Mouse (Mus musculus) liver, postnatal 0 days (tissue): ENCODE data around the gene Chat. TPM values are rescaled to one million over a fixed set of nuclear protein-coding genes. Genes with fewer than 3 reads are reported as not detected.

ENCODE experiments used
- ATAC-seq: fragments of 200-750 bp; cut with Nextera tagmentation; 2 replicates; pipeline ENCODE4 v1.8.0; 2017; ENCODE audit warnings: mild to moderate bottlenecking, moderate library complexity
- DNase-seq: peaks from one replicate; pipeline ENCODE4 v3.0.0-alpha.2; 2016
- H3K27ac ChIP-seq: fragments of 300-500 bp; sonication (generic); 2 replicates; pipeline ENCODE4 v1.5.1; 2014; ENCODE audit warnings: antibody characterized with exemption, moderate library complexity, mild to moderate bottlenecking, low read depth
- H3K27me3 ChIP-seq: fragments of 300-500 bp; sonication (generic); 2 replicates; pipeline ENCODE4 v1.6.1; 2014; ENCODE audit warnings: low read length, control low read depth, mixed read lengths; ENCODE audit not compliant: insufficient read depth
- H3K36me3 ChIP-seq: fragments of 300-500 bp; sonication (generic); replicated peaks from 2 replicates; pipeline ENCODE4 v1.6.1; 2014; ENCODE audit warnings: mild to moderate bottlenecking, control low read depth, low read length, moderate library complexity, mixed read lengths; ENCODE audit not compliant: insufficient read depth
- H3K4me1 ChIP-seq: fragments of 300-500 bp; sonication (generic); 2 replicates; pipeline ENCODE4 v1.6.1; 2014; ENCODE audit warnings: antibody characterized with exemption, mild to moderate bottlenecking, control low read depth; ENCODE audit not compliant: insufficient read depth
- H3K4me2 ChIP-seq: fragments of 300-500 bp; sonication (generic); 2 replicates; pipeline ENCODE4 v1.6.1; 2014; ENCODE audit warnings: low read depth, mild to moderate bottlenecking, low read length, moderate library complexity, mixed read lengths
- H3K4me3 ChIP-seq: fragments of 300-500 bp; sonication (generic); 2 replicates; pipeline ENCODE4 v1.5.1; 2014; ENCODE audit warnings: low read depth, low read length
- H3K9ac ChIP-seq: fragments of 300-500 bp; sonication (generic); replicated peaks from 2 replicates; pipeline ENCODE4 v1.6.1; 2014; ENCODE audit warnings: mild to moderate bottlenecking, moderate library complexity
- H3K9me3 ChIP-seq: fragments of 300-500 bp; sonication (generic); 2 replicates; pipeline ENCODE4 v1.6.1; 2016; ENCODE audit warnings: mild to moderate bottlenecking, control low read depth, low read length, mixed read lengths
- CTCF ChIP-seq: sonication (generic); IDR thresholded peaks from 2 replicates; pipeline ENCODE4 v1.5.1; 2016; ENCODE audit warnings: antibody characterized with exemption, low read depth
- EP300 ChIP-seq: IDR thresholded peaks from 2 replicates; pipeline ENCODE4 v1.6.1; 2016; ENCODE audit warnings: antibody characterized with exemption, low read depth, mild to moderate bottlenecking
- WGBS: fragments of 180-500 bp; shearing (Covaris S2); extraction: QIAGEN DNeasy Blood & Tissue Kit; methylation state at CpG from one replicate; pipeline ENCODE4 v1.1.7; 2014; ENCODE audit not compliant: insufficient replicate concordance; 5-methylcytosine and 5-hydroxymethylcytosine counted together
- polyA plus RNA-seq: library from polyadenylated mRNA; unstranded; fragments of >200 nt; fragmentation: Nextera tagmentation; extraction: Ambion mirVana; gene quantifications from 2 replicates; pipeline ENCODE4 v1.2.1, GENCODE M21; 2015

Gene Chat
- polyA plus RNA-seq, 1 experiment from 2014 or later: not detected

DNA sequence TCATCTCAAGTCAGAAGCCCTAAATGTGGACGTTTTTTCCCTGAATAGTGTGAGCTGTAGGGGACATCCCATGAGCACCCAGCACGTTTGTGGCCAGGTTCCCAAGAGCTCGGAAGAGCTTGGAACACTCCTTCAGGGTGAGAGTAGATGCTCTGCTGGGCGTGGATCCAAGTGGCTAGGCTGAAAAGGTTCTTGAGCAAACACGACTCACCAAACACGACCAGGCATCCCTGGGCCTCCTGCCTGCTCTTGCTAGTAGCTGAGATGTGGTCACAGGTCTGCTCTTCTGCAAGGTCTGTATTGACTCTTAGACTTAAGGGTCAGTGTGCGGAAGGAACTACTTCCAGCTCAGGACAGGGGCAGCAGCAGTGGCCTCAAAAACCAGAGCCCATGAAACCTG is 96.0 kb downstream of the Chat start:
- no peaks in the 10 kb centered on the region for H3K4me1 ChIP-seq
- no peak for DNase-seq
- H3K4me2 ChIP-seq: no peak overlapping the region
- no peak for ATAC-seq
- H3K36me3 ChIP-seq: no peaks in the 10 kb centered on the region
- H3K27me3 ChIP-seq: no peaks in the 10 kb centered on the region
- H3K9ac ChIP-seq: no peak overlapping the region
- H3K27ac ChIP-seq: no peak overlapping the region
- 54% methylated on average over 7 of the region's 7 CpGs for WGBS
- no peak overlapping the region for H3K4me3 ChIP-seq
- TF ChIP-seq CTCF (no peak), EP300 (no peak)
- no peaks in the 10 kb centered on the region for H3K9me3 ChIP-seq

DNA sequence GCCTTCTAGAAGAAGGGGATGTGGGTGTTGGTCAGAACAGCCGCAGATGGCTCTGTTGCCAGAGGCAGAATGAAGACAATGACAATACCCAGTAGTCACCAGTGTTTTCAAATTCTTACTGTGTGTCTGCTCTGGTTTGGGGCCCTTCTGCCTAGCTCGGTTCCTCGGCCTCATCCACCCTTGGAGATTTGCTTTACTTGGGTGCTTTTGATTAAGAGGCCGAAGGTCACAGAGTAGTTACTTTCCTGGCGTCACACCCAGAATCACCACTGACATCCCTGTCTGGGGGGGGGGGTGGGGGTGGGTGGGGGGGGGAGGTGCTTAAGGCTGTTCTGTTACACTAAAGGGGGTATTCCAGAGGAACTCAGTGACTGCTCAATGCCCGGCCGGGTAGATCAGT is 101.4 kb downstream of the Chat start:
- no peak overlapping the region for H3K4me2 ChIP-seq
- TF ChIP-seq EP300 (no peak), CTCF (no peak)
- H3K27me3 ChIP-seq: no peaks in the 10 kb centered on the region
- no peaks in the 10 kb centered on the region for H3K4me1 ChIP-seq
- H3K9me3 ChIP-seq: no peaks in the 10 kb centered on the region
- DNase-seq (no peak), ATAC-seq (no peak)
- no peak overlapping the region for H3K27ac ChIP-seq
- 57% methylated on average over 7 of the region's 7 CpGs for WGBS
- no peak overlapping the region for H3K9ac ChIP-seq
- H3K36me3 ChIP-seq: no peaks in the 10 kb centered on the region
- no peak overlapping the region for H3K4me3 ChIP-seq

Other genes with a start within 250 kb of the Chat start
- 0.49 and 0.58 TPM in 2 replicates for gene Ogdhl, start 144.0 kb downstream of the Chat start, polyA plus RNA-seq
- not detected in 2 replicates for gene 1700024G13Rik, start 77.6 kb downstream of the Chat start, polyA plus RNA-seq
- not detected in 2 replicates for gene Slc18a3, start 1.1 kb downstream of the Chat start, polyA plus RNA-seq
- 5.3 and 5.4 TPM in 2 replicates for gene Ercc6, start 47.5 kb upstream of the Chat start, polyA plus RNA-seq
- gene Prrxl1, start 133.4 kb upstream of the Chat start, polyA plus RNA-seq: 0.05 TPM in 1 of 2 replicates, not detected in the other
- gene 3425401B19Rik, start 219.3 kb upstream of the Chat start, polyA plus RNA-seq: 0.12 and 0.14 TPM in 2 replicates